Mouse (Mus musculus): ENCODE measurements at regions not wholly inside any gene's neighbourhood (a gene's known extent, or its start where the extent isn't known, plus 50 kb on each side); places are given as distances from the start of the nearest gene placed in this dataset.
A peak's percentile ranks its signal among the peaks of the same experiment; 100 is the strongest.
"Not testable (repeated sequence)": the region's sequence is repeated elsewhere in the genome, so short reads cannot be mapped to it uniquely, and the experiment has no call there.

- 2% methylated on average over 6 of the region's 8 CpGs for WGBS (ENCODE audit: missing documents)
- no peaks in the 10 kb centered on the region for H3K79me2 ChIP-seq (ENCODE audit: inconsistent target)
Observed at GRCm38 (mm10) chr5:96898120-96898672, 99.3 kb upstream of the Bmp2k start.

GRCm38 (mm10) chr5:96898695-96899094 lies 98.8 kb upstream of the Bmp2k start:
- Histone ChIP-seq H3K79me2 (ENCODE audit: inconsistent target) (no peaks in the 10 kb centered on the region), H3K36me3 (ENCODE audit: inconsistent target) (no peaks in the 10 kb centered on the region), H3K27ac (peak overlapping the region; percentile 47), H3K4me3 (ENCODE audit: inconsistent target) (no peak overlapping the region)
- WGBS (ENCODE audit: missing documents), result 81% methylated on average over 5 of the region's 5 CpGs

More at GRCm38 (mm10) chr5:96898120-96898672, 99.3 kb upstream of the Bmp2k start:
- H3K36me3 ChIP-seq (ENCODE audit: inconsistent target), result no peaks in the 10 kb centered on the region
- no peak overlapping the region for H3K4me3 ChIP-seq (ENCODE audit: inconsistent target)
- H3K27ac ChIP-seq, result peak overlapping the region; percentile 78

- WGBS (ENCODE audit: missing documents), result 17% methylated on average over 17 of the region's 17 CpGs
- H3K4me3 ChIP-seq (ENCODE audit: inconsistent target), result no peak overlapping the region
- peak overlapping the region; percentile 46 for H3K27ac ChIP-seq
- H3K79me2 ChIP-seq (ENCODE audit: inconsistent target), result no peaks in the 10 kb centered on the region
- H3K36me3 ChIP-seq (ENCODE audit: inconsistent target), result no peaks in the 10 kb centered on the region
Observed at GRCm38 (mm10) chr5:96905572-96906271, 91.8 kb upstream of the Bmp2k start.

- WGBS (ENCODE audit: missing documents), result 20% methylated on average over 1 of the region's 2 CpGs
- not testable (repeated sequence) for H3K27ac ChIP-seq
Observed at GRCm38 (mm10) chr5:96908371-96908770, 89.1 kb upstream of the Bmp2k start.

GRCm38 (mm10) chr5:96909218-96909617 lies 88.3 kb upstream of the Bmp2k start:
- WGBS (ENCODE audit: missing documents), result 65% methylated on average over 6 of the region's 6 CpGs
- peak overlapping the region; percentile 63 for H3K27ac ChIP-seq
- H3K4me3 ChIP-seq (ENCODE audit: inconsistent target), result no peak overlapping the region
- H3K79me2 ChIP-seq (ENCODE audit: inconsistent target), result no peaks in the 10 kb centered on the region
- no peaks in the 10 kb centered on the region for H3K36me3 ChIP-seq (ENCODE audit: inconsistent target)

More at GRCm38 (mm10) chr5:96908371-96908770, 89.1 kb upstream of the Bmp2k start:
- not testable (repeated sequence) for H3K36me3 ChIP-seq (ENCODE audit: inconsistent target); H3K4me3 ChIP-seq (ENCODE audit: inconsistent target); H3K79me2 ChIP-seq (ENCODE audit: inconsistent target)

- peak overlapping the region; percentile 97 for H3K27ac ChIP-seq
- 0% methylated on average over 13 of the region's 13 CpGs for WGBS (ENCODE audit: missing documents)
- no peaks in the 10 kb centered on the region for H3K79me2 ChIP-seq (ENCODE audit: inconsistent target)
- H3K36me3 ChIP-seq (ENCODE audit: inconsistent target), result no peaks in the 10 kb centered on the region
- H3K4me3 ChIP-seq (ENCODE audit: inconsistent target), result no peak overlapping the region
Observed at GRCm38 (mm10) chr5:96911550-96912253, 85.8 kb upstream of the Bmp2k start.

GRCm38 (mm10) chr5:96912254-96912635 lies 85.2 kb upstream of the Bmp2k start:
- Histone ChIP-seq H3K27ac (peak overlapping the region; percentile 97), H3K79me2 (ENCODE audit: inconsistent target) (no peaks in the 10 kb centered on the region), H3K4me3 (ENCODE audit: inconsistent target) (no peak overlapping the region), H3K36me3 (ENCODE audit: inconsistent target) (no peaks in the 10 kb centered on the region)
- WGBS (ENCODE audit: missing documents), result 5% methylated on average over 2 of the region's 4 CpGs

- WGBS (ENCODE audit: missing documents), result 1% methylated on average over 4 of the region's 4 CpGs
- Histone ChIP-seq H3K4me3 (ENCODE audit: inconsistent target) (no peak overlapping the region), H3K27ac (peak overlapping the region; percentile 97)
Observed at GRCm38 (mm10) chr5:96912781-96913180, 84.7 kb upstream of the Bmp2k start.

GRCm38 (mm10) chr5:96913711-96914110 lies 83.8 kb upstream of the Bmp2k start:
- no CpG with 5 or more reads among the region's 1 CpGs for WGBS (ENCODE audit: missing documents)
- Histone ChIP-seq H3K27ac (peak overlapping the region; percentile 97), H3K4me3 (ENCODE audit: inconsistent target) (no peak overlapping the region), H3K36me3 (ENCODE audit: inconsistent target) (no peaks in the 10 kb centered on the region), H3K79me2 (ENCODE audit: inconsistent target) (no peaks in the 10 kb centered on the region)

More at GRCm38 (mm10) chr5:96912781-96913180, 84.7 kb upstream of the Bmp2k start:
- Histone ChIP-seq H3K36me3 (ENCODE audit: inconsistent target) (no peaks in the 10 kb centered on the region), H3K79me2 (ENCODE audit: inconsistent target) (no peaks in the 10 kb centered on the region)

- Histone ChIP-seq H3K27ac (peak overlapping the region; percentile 97), H3K4me3 (ENCODE audit: inconsistent target) (no peak overlapping the region), H3K36me3 (ENCODE audit: inconsistent target) (no peaks in the 10 kb centered on the region), H3K79me2 (ENCODE audit: inconsistent target) (peaks cover 7% of the 10 kb centered on the region)
- 62% methylated on average over 4 of the region's 4 CpGs for WGBS (ENCODE audit: missing documents)
Observed at GRCm38 (mm10) chr5:96914696-96915404, 82.6 kb upstream of the Bmp2k start.

GRCm38 (mm10) chr5:96916897-96917296 lies 80.6 kb upstream of the Bmp2k start:
- Histone ChIP-seq H3K4me3 (ENCODE audit: inconsistent target) (no peak overlapping the region), H3K79me2 (ENCODE audit: inconsistent target) (peaks cover 18% of the 10 kb centered on the region), H3K27ac (peak overlapping the region; percentile 96), H3K36me3 (ENCODE audit: inconsistent target) (no peaks in the 10 kb centered on the region)
- 27% methylated on average over 6 of the region's 6 CpGs for WGBS (ENCODE audit: missing documents)

- Histone ChIP-seq H3K79me2 (ENCODE audit: inconsistent target) (peaks cover 18% of the 10 kb centered on the region), H3K36me3 (ENCODE audit: inconsistent target) (no peaks in the 10 kb centered on the region), H3K4me3 (ENCODE audit: inconsistent target) (peak overlapping the region; percentile 3; the same call in 1 of the 2 replicates), H3K27ac (peak overlapping the region; percentile 96)
- WGBS (ENCODE audit: missing documents), result 15% methylated on average over 10 of the region's 10 CpGs
Observed at GRCm38 (mm10) chr5:96917596-96918258, 79.8 kb upstream of the Bmp2k start.

GRCm38 (mm10) chr5:96919149-96919548 lies 78.3 kb upstream of the Bmp2k start:
- peaks cover 18% of the 10 kb centered on the region for H3K79me2 ChIP-seq (ENCODE audit: inconsistent target)
- H3K36me3 ChIP-seq (ENCODE audit: inconsistent target), result no peaks in the 10 kb centered on the region
- H3K27ac ChIP-seq, result peak overlapping the region; percentile 96
- WGBS (ENCODE audit: missing documents), result 30% methylated on average over 6 of the region's 6 CpGs
- H3K4me3 ChIP-seq (ENCODE audit: inconsistent target), result no peak overlapping the region

- Histone ChIP-seq H3K36me3 (ENCODE audit: inconsistent target) (no peaks in the 10 kb centered on the region), H3K27ac (peak overlapping the region; percentile 96), H3K79me2 (ENCODE audit: inconsistent target) (peaks cover 18% of the 10 kb centered on the region), H3K4me3 (ENCODE audit: inconsistent target) (peak overlapping the region; percentile 31)
- WGBS (ENCODE audit: missing documents), result 28% methylated on average over 6 of the region's 6 CpGs
Observed at GRCm38 (mm10) chr5:96921037-96921436, 76.5 kb upstream of the Bmp2k start.

Data from macrophage (primary cell).